Mouse (Mus musculus): ENCODE data around the gene Zfp62. TPM values are rescaled to one million over a fixed set of nuclear protein-coding genes. Genes with fewer than 3 reads are reported as not detected.

The Zfp62 gene
- total and polyA plus RNA-seq, 2 experiments from 2014 or later: 25.5 to 59.5 TPM

GRCm38 (mm10) chr11:49236891-49237290 lies 33.8 kb downstream of the Zfp62 start:
- Histone ChIP-seq H3K4me1 (ENCODE audit: insufficient read depth) (no peaks in the 10 kb centered on the region), H3K4me2 (ENCODE audit: low read depth) (no peak overlapping the region), H3K9me3 (ENCODE audit: low read length) (no peaks in the 10 kb centered on the region), H3K9ac (no peak overlapping the region), H3K4me3 (ENCODE audit: low read depth, low read length) (no peak overlapping the region), H3K27me3 (ENCODE audit: insufficient read depth, low read length) (no peaks in the 10 kb centered on the region), H3K27ac (ENCODE audit: low read depth, low read length) (no peak overlapping the region), H3K36me3 (ENCODE audit: insufficient read depth) (no peaks in the 10 kb centered on the region)
- DNase-seq: no peak
- TF ChIP-seq CTCF (IDR thresholded peaks at IDR 0.05; ENCODE audit: low read depth): no peak
- 72% methylated on average over 1 of the region's 1 CpGs for WGBS
- no peak for ATAC-seq

GRCm38 (mm10) chr11:49237532-49237931 lies 34.4 kb downstream of the Zfp62 start:
- no peak for ATAC-seq

GRCm38 (mm10) chr11:49240310-49240709 lies 37.2 kb downstream of the Zfp62 start:
- no peaks in the 10 kb centered on the region for H3K36me3 ChIP-seq (ENCODE audit: insufficient read depth)
- no peak overlapping the region for H3K4me3 ChIP-seq (ENCODE audit: low read depth, low read length)
- no peak overlapping the region for H3K27ac ChIP-seq (ENCODE audit: low read depth, low read length)
- no peak overlapping the region for H3K9ac ChIP-seq
- H3K4me1 ChIP-seq (ENCODE audit: insufficient read depth): peaks cover 8% of the 10 kb centered on the region; the same call in 1 of the 2 replicates
- no peak overlapping the region for H3K4me2 ChIP-seq (ENCODE audit: low read depth)
- whole genome bisulfite sequencing: 96% methylated on average over 1 of the region's 1 CpGs
- H3K27me3 ChIP-seq (ENCODE audit: insufficient read depth, low read length): no peaks in the 10 kb centered on the region
- H3K9me3 ChIP-seq (ENCODE audit: low read length): no peaks in the 10 kb centered on the region
- no peak for DNase-seq
- no peak for ATAC-seq
- TF ChIP-seq CTCF (IDR thresholded peaks at IDR 0.05; ENCODE audit: low read depth): no peak

More at GRCm38 (mm10) chr11:49237532-49237931, 34.4 kb downstream of the Zfp62 start:
- Histone ChIP-seq H3K9me3 (ENCODE audit: low read length) (no peaks in the 10 kb centered on the region), H3K4me1 (ENCODE audit: insufficient read depth) (no peaks in the 10 kb centered on the region), H3K27me3 (ENCODE audit: insufficient read depth, low read length) (no peaks in the 10 kb centered on the region), H3K27ac (ENCODE audit: low read depth, low read length) (no peak overlapping the region), H3K4me2 (ENCODE audit: low read depth) (no peak overlapping the region), H3K36me3 (ENCODE audit: insufficient read depth) (no peaks in the 10 kb centered on the region), H3K4me3 (ENCODE audit: low read depth, low read length) (no peak overlapping the region), H3K9ac (no peak overlapping the region)
- no peak for DNase-seq
- 77% methylated on average over 2 of the region's 2 CpGs for WGBS
- no peak for TF ChIP-seq CTCF (IDR thresholded peaks at IDR 0.05; ENCODE audit: low read depth)

DNA sequence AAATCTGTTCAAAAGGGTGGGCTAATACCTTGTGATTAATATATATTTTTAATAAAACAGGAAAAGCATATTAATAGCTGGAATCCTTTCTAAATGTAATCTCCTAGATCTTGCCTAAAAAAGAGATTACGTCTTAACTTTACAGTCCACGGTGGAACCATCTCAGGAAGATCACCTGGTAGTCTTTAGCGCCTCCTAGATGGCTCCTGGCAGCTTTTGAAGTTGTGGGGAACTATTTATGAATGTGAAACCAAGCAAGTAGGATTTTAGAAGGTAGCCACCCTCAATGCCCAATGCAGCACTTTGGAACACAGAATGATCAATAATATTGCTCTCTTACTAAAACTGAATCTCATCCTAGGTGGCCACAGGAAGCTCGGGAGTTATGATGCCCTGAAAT lies 37.8 kb downstream of the Zfp62 start:
- Histone ChIP-seq H3K9ac (no peak overlapping the region), H3K27ac (ENCODE audit: low read depth, low read length) (no peak overlapping the region), H3K36me3 (ENCODE audit: insufficient read depth) (no peaks in the 10 kb centered on the region), H3K4me2 (ENCODE audit: low read depth) (no peak overlapping the region), H3K4me1 (ENCODE audit: insufficient read depth) (peaks cover 13% of the 10 kb centered on the region), H3K9me3 (ENCODE audit: low read length) (no peaks in the 10 kb centered on the region), H3K4me3 (ENCODE audit: low read depth, low read length) (no peak overlapping the region), H3K27me3 (ENCODE audit: insufficient read depth, low read length) (no peaks in the 10 kb centered on the region)
- TF ChIP-seq CTCF (IDR thresholded peaks at IDR 0.05; ENCODE audit: low read depth): no peak
- 88% methylated on average over 4 of the region's 4 CpGs for WGBS
- ATAC-seq (no peak), DNase-seq (no peak)

GRCm38 (mm10) chr11:49241471-49241870 lies 38.4 kb downstream of the Zfp62 start:
- Histone ChIP-seq H3K27ac (ENCODE audit: low read depth, low read length) (no peak overlapping the region), H3K9me3 (ENCODE audit: low read length) (no peaks in the 10 kb centered on the region), H3K4me1 (ENCODE audit: insufficient read depth) (peaks cover 16% of the 10 kb centered on the region), H3K4me3 (ENCODE audit: low read depth, low read length) (no peak overlapping the region), H3K27me3 (ENCODE audit: insufficient read depth, low read length) (no peaks in the 10 kb centered on the region), H3K4me2 (ENCODE audit: low read depth) (no peak overlapping the region), H3K9ac (no peak overlapping the region), H3K36me3 (ENCODE audit: insufficient read depth) (no peaks in the 10 kb centered on the region)
- DNase-seq (no peak), ATAC-seq (no peak)
- 57% methylated on average over 1 of the region's 1 CpGs for WGBS
- no peak for TF ChIP-seq CTCF (IDR thresholded peaks at IDR 0.05; ENCODE audit: low read depth)

DNA sequence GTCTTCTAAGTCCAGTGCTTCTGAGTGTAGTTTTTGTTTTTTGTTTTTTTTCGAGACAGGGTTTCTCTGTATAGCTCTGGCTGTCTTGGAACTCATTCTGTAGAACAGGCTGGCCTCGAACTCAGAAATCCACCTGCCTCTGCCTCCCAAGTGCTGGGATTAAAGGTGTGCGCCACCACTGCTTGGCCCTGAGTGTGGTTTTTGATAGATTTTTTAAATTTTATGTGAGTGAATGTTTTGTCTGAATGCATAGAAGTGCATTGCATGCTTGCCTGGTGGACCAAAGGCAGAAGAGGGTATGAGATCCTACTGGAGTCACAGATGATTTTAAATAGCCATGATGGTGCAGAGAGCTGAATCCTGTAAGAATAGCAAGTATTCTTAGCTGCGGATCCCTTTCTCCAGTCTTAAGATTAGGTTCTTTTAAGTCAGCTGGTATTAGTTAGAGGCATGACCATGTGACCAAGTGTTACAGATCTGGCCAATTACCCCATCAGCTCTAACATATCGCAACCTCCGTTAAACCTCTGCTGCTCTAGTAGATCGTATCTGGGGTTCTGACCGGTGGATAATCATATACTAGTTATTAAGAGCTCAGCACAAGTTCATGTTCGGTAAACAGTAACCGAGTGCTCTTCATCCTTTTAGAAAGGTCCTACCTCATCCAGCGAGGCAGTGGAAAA lies 40.0 kb downstream of the Zfp62 start:
- no peaks in the 10 kb centered on the region for H3K9me3 ChIP-seq (ENCODE audit: low read length)
- TF ChIP-seq CTCF (IDR thresholded peaks at IDR 0.05; ENCODE audit: low read depth): no peak
- H3K27me3 ChIP-seq (ENCODE audit: insufficient read depth, low read length): no peaks in the 10 kb centered on the region
- ATAC-seq (no peak), DNase-seq (no peak)
- peaks cover 16% of the 10 kb centered on the region for H3K4me1 ChIP-seq (ENCODE audit: insufficient read depth)
- H3K27ac ChIP-seq (ENCODE audit: low read depth, low read length): peak overlapping the region; percentile 90
- peak overlapping the region; percentile 56 for H3K4me2 ChIP-seq (ENCODE audit: low read depth)
- no peaks in the 10 kb centered on the region for H3K36me3 ChIP-seq (ENCODE audit: insufficient read depth)
- 20% methylated on average over 11 of the region's 11 CpGs for WGBS
- H3K9ac ChIP-seq: peak overlapping the region; percentile 84
- H3K4me3 ChIP-seq (ENCODE audit: low read depth, low read length): peak overlapping the region; percentile 87

- H3K27me3 ChIP-seq (ENCODE audit: insufficient read depth, low read length): no peaks in the 10 kb centered on the region
- H3K4me1 ChIP-seq (ENCODE audit: insufficient read depth): peaks cover 16% of the 10 kb centered on the region
- H3K36me3 ChIP-seq (ENCODE audit: insufficient read depth): no peaks in the 10 kb centered on the region
- no peaks in the 10 kb centered on the region for H3K9me3 ChIP-seq (ENCODE audit: low read length)
- H3K9ac ChIP-seq: peak within 1 kb of the TSS; percentile 84
- WGBS: under 1% methylated on average over 60 of the region's 60 CpGs
- H3K27ac ChIP-seq (ENCODE audit: low read depth, low read length): peak within 1 kb of the TSS; percentile 90
- H3K4me3 ChIP-seq (ENCODE audit: low read depth, low read length): peak within 1 kb of the TSS; percentile 87
- peak within 1 kb of the TSS; percentile 56 for H3K4me2 ChIP-seq (ENCODE audit: low read depth)
- DNase-seq (peak; percentile 94), ATAC-seq (peak; percentile 95)
- peak; percentile 32 for TF ChIP-seq CTCF (IDR thresholded peaks at IDR 0.05; ENCODE audit: low read depth)
Measured at GRCm38 (mm10) chr11:49243727-49244594, 40.9 kb downstream of the Zfp62 start, which contains the start of gene Mgat1. Gene Mgat1 (plus strand): TSS chr11:49244191.
